Mouse (Mus musculus) urinary bladder, postnatal 4 days (tissue): ENCODE data around the gene Serinc3.

Experiments used
- DNase-seq, 2 experiments: peaks; one replicate each; pipeline ENCODE4 v3.0.0; 2021 to 2022; ENCODE audit warnings: low spot score in 2 of 2

The Serinc3 gene

GRCm38 (mm10) chr2:163596057-163596872, 48.7 kb downstream of the Serinc3 start:
- DNase-seq, result peak in 1 of 2 experiments; percentile 31

- no peak for DNase-seq
Measured at GRCm38 (mm10) chr2:163595119-163595518, 49.8 kb downstream of the Serinc3 start.

- DNase-seq, result no peak
Measured at GRCm38 (mm10) chr2:163593636-163594282, 51.2 kb downstream of the Serinc3 start.

GRCm38 (mm10) chr2:163592084-163592483, 52.8 kb downstream of the Serinc3 start:
- no peak for DNase-seq

GRCm38 (mm10) chr2:163590996-163591395, 53.9 kb downstream of the Serinc3 start:
- no peak for DNase-seq

GRCm38 (mm10) chr2:163590211-163590610, 54.7 kb downstream of the Serinc3 start:
- DNase-seq, result no peak

GRCm38 (mm10) chr2:163587506-163587905, 57.4 kb downstream of the Serinc3 start:
- no peak for DNase-seq

GRCm38 (mm10) chr2:163586384-163587261, 58.3 kb downstream of the Serinc3 start:
- DNase-seq, result no peak

- DNase-seq, result no peak
Measured at GRCm38 (mm10) chr2:163584088-163584426, 60.9 kb downstream of the Serinc3 start.

GRCm38 (mm10) chr2:163583226-163584087, 61.5 kb downstream of the Serinc3 start:
- DNase-seq, result no peak

GRCm38 (mm10) chr2:163580069-163580945, 64.6 kb downstream of the Serinc3 start:
- DNase-seq, result no peak

- no peak for DNase-seq
Measured at GRCm38 (mm10) chr2:163577986-163578385, 66.9 kb downstream of the Serinc3 start.

GRCm38 (mm10) chr2:163575248-163575647, 69.7 kb downstream of the Serinc3 start:
- DNase-seq, result no peak

- DNase-seq, result no peak
Measured at GRCm38 (mm10) chr2:163574321-163574720, 70.6 kb downstream of the Serinc3 start.
